Mouse (Mus musculus) kidney, postnatal 0 days (tissue): ENCODE measurements around the gene Slc44a2. TPM values are rescaled to one million over a fixed set of nuclear protein-coding genes. Genes with fewer than 3 reads are reported as not detected.

ENCODE experiments used
- ATAC-seq: fragments of 200-750 bp; cut with Nextera tagmentation; replicated peaks from 2 replicates; pipeline ENCODE4 v1.8.0; 2017; ENCODE audit warnings: low read depth, moderate number of reproducible peaks, moderate TSS enrichment, moderate library complexity; ENCODE audit not compliant: low FRiP score
- DNase-seq: peaks from one replicate; pipeline ENCODE4 v3.0.0-alpha.2; 2016; ENCODE audit warnings: low spot score
- H3K27ac ChIP-seq: fragments of 300-500 bp; sonication (generic); 2 replicates; pipeline ENCODE4 v1.5.1; 2014; ENCODE audit warnings: mild to moderate bottlenecking
- H3K27me3 ChIP-seq: fragments of 300-500 bp; sonication (generic); 2 replicates; pipeline ENCODE4 v1.6.1; 2014; ENCODE audit warnings: low read length, mixed read lengths; ENCODE audit not compliant: insufficient read depth
- H3K36me3 ChIP-seq: fragments of 300-500 bp; sonication (generic); 2 replicates; pipeline ENCODE4 v1.6.1; 2014; ENCODE audit warnings: low read length, mixed read lengths; ENCODE audit not compliant: insufficient read depth
- H3K4me1 ChIP-seq: fragments of 300-500 bp; sonication (generic); replicated peaks from 2 replicates; pipeline ENCODE4 v1.6.1; 2014; ENCODE audit warnings: antibody characterized with exemption, low read length, mixed read lengths; ENCODE audit not compliant: insufficient read depth
- H3K4me2 ChIP-seq: fragments of 300-500 bp; sonication (generic); 2 replicates; pipeline ENCODE4 v1.6.1; 2014; ENCODE audit warnings: mild to moderate bottlenecking, low read length, moderate library complexity, mixed read lengths
- H3K4me3 ChIP-seq: fragments of 300-500 bp; sonication (generic); replicated peaks from 2 replicates; pipeline ENCODE4 v1.5.1; 2014; ENCODE audit warnings: low read depth, low read length
- H3K9ac ChIP-seq: fragments of 300-500 bp; sonication (generic); 2 replicates; pipeline ENCODE4 v1.6.1; 2014; ENCODE audit warnings: low read depth, low read length
- H3K9me3 ChIP-seq: fragments of 300-500 bp; sonication (generic); replicated peaks from 2 replicates; pipeline ENCODE4 v1.6.1; 2016; ENCODE audit warnings: low read length, inconsistent platforms, mixed read lengths
- CTCF ChIP-seq: IDR thresholded peaks from 2 replicates; pipeline ENCODE4 v1.5.1; 2016; ENCODE audit warnings: antibody characterized with exemption, low read depth, mild to moderate bottlenecking, moderate library complexity
- WGBS: fragments of 180-500 bp; shearing (Covaris S2); extraction: QIAGEN DNeasy Blood & Tissue Kit; methylation state at CpG from one replicate; pipeline ENCODE4 v1.1.7; 2014; 5-methylcytosine and 5-hydroxymethylcytosine counted together
- polyA plus RNA-seq: library from polyadenylated mRNA; unstranded; fragments of >200 nt; fragmentation: Nextera tagmentation; extraction: Ambion mirVana; gene quantifications from 2 replicates; pipeline ENCODE4 v1.2.1, GENCODE M21; 2015

The Slc44a2 gene
- polyA plus RNA-seq, 1 experiment from 2014 or later = 76.5 TPM

- ATAC-seq (no peak), DNase-seq (no peak)
- no peaks in the 10 kb centered on the region for H3K27me3 ChIP-seq
- no peak overlapping the region for H3K4me3 ChIP-seq
- H3K4me1 ChIP-seq = no peaks in the 10 kb centered on the region
- TF ChIP-seq CTCF = no peak
- no peak overlapping the region for H3K4me2 ChIP-seq
- WGBS = 77% methylated on average over 3 of the region's 3 CpGs
- H3K9ac ChIP-seq = no peak overlapping the region
- no peaks in the 10 kb centered on the region for H3K9me3 ChIP-seq
- no peaks in the 10 kb centered on the region for H3K36me3 ChIP-seq
- H3K27ac ChIP-seq = no peak overlapping the region
These were observed 58.7 kb downstream of the Slc44a2 start for GRCm38 (mm10) chr9:21379195-21379594.

DNA sequence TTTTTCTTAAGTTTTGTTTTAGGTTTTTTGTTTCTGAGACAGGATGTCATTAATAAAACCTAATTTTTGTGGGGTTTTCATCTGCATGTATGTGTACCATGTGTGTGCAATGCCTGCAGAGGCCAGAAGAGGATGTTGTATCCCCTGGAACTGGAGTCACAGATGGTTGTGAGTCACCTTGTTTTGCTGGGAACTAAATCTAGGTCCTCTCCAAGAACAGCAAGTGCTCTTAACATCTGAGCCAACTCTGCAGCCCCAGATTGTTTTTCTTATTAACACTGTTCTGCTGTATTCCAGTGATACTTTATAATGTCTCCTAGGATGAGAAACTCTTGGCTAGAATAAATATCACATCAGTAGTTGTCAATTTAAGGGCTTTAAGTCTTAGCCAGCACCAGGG lies 60.4 kb downstream of the Slc44a2 start:
- H3K4me2 ChIP-seq = no peak overlapping the region
- DNase-seq (no peak), ATAC-seq (no peak)
- H3K36me3 ChIP-seq = no peaks in the 10 kb centered on the region
- H3K27ac ChIP-seq = no peak overlapping the region
- no peaks in the 10 kb centered on the region for H3K27me3 ChIP-seq
- no peak overlapping the region for H3K9ac ChIP-seq
- no peak for TF ChIP-seq CTCF
- no peaks in the 10 kb centered on the region for H3K4me1 ChIP-seq
- H3K4me3 ChIP-seq = no peak overlapping the region
- H3K9me3 ChIP-seq = no peaks in the 10 kb centered on the region

DNA sequence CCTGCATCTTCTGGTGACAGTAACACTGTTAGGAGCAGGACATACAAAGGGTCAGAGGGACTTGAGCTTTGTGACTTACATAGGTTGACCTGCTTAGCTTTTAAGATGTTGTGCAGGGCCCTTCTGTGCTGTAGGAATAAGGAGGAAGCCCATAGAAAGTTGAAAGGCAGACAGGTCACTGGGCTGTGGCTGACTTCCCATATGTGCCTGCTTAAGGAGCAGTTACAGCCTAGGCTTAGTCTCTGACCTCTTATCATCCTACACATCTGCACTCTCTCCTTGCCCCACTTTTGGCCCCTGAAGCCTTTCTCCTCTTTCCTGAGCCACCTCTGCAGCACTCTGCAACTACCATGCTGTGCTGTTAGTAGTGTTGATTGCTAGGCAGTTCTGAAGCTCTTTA lies 63.5 kb downstream of the Slc44a2 start:
- ATAC-seq = no peak
- Histone ChIP-seq H3K27ac (no peak overlapping the region), H3K27me3 (no peaks in the 10 kb centered on the region), H3K36me3 (peaks cover 13% of the 10 kb centered on the region; the same call in 1 of the 2 replicates), H3K9ac (no peak overlapping the region), H3K4me3 (no peak overlapping the region), H3K4me2 (no peak overlapping the region), H3K9me3 (no peaks in the 10 kb centered on the region), H3K4me1 (no peaks in the 10 kb centered on the region)
- TF ChIP-seq CTCF = no peak
- DNase-seq = no peak

- peaks cover 90% of the 10 kb centered on the region for H3K36me3 ChIP-seq
- H3K4me2 ChIP-seq = no peak overlapping the region
- H3K9ac ChIP-seq = no peak overlapping the region
- H3K27me3 ChIP-seq = no peaks in the 10 kb centered on the region
- no peak for TF ChIP-seq CTCF
- H3K4me3 ChIP-seq = no peak overlapping the region
- ATAC-seq (no peak), DNase-seq (no peak)
- H3K27ac ChIP-seq = no peak overlapping the region
- no peaks in the 10 kb centered on the region for H3K4me1 ChIP-seq
- 85% methylated on average over 10 of the region's 10 CpGs for WGBS
- H3K9me3 ChIP-seq = no peaks in the 10 kb centered on the region
These were observed 72.2 kb downstream of the Slc44a2 start for GRCm38 (mm10) chr9:21392646-21393175.

- Histone ChIP-seq H3K27ac (no peak overlapping the region), H3K4me2 (no peak overlapping the region), H3K9ac (no peak overlapping the region), H3K9me3 (no peaks in the 10 kb centered on the region), H3K36me3 (peaks cover 94% of the 10 kb centered on the region), H3K27me3 (no peaks in the 10 kb centered on the region), H3K4me1 (no peaks in the 10 kb centered on the region), H3K4me3 (no peak overlapping the region)
- DNase-seq (no peak), ATAC-seq (no peak)
- 92% methylated on average over 3 of the region's 3 CpGs for WGBS
- no peak for TF ChIP-seq CTCF
These were observed 75.2 kb downstream of the Slc44a2 start for GRCm38 (mm10) chr9:21395692-21396091.

- Histone ChIP-seq H3K27me3 (no peaks in the 10 kb centered on the region), H3K4me1 (no peaks in the 10 kb centered on the region), H3K9ac (no peak overlapping the region), H3K4me2 (no peak overlapping the region), H3K4me3 (no peak overlapping the region), H3K36me3 (peaks cover 93% of the 10 kb centered on the region), H3K9me3 (no peaks in the 10 kb centered on the region), H3K27ac (no peak overlapping the region)
- no peak for TF ChIP-seq CTCF
- 90% methylated on average over 3 of the region's 3 CpGs for WGBS
- no peak for ATAC-seq
- DNase-seq = no peak
These were observed 76.7 kb downstream of the Slc44a2 start for GRCm38 (mm10) chr9:21397170-21397569.

GRCm38 (mm10) chr9:21401042-21401441 lies 80.5 kb downstream of the Slc44a2 start:
- Histone ChIP-seq H3K27me3 (no peaks in the 10 kb centered on the region), H3K36me3 (peaks cover 92% of the 10 kb centered on the region), H3K9ac (no peak overlapping the region), H3K9me3 (no peaks in the 10 kb centered on the region), H3K4me2 (no peak overlapping the region), H3K27ac (no peak overlapping the region), H3K4me1 (no peaks in the 10 kb centered on the region), H3K4me3 (no peak overlapping the region)
- DNase-seq (no peak), ATAC-seq (no peak)
- no peak for TF ChIP-seq CTCF
- WGBS = 92% methylated on average over 9 of the region's 9 CpGs
